Mouse (Mus musculus): ENCODE measurements around the gene Gm49358.

Gene Gm49358

GRCm38 (mm10) chr10:86763672-86764071 is at the start of gene Gm49358:
Gene Gm49358 (plus strand): TSS chr10:86763972.
- no peak for DNase-seq (ENCODE audit: extremely low read depth, low read depth, low spot score)

- no peak for DNase-seq (ENCODE audit: extremely low read depth, low read depth, low spot score)
Measured at GRCm38 (mm10) chr10:86727548-86727980, 36.2 kb upstream of the Gm49358 start.

- DNase-seq (ENCODE audit: extremely low read depth, low read depth, low spot score) = no peak
Measured at GRCm38 (mm10) chr10:86728176-86728575, 35.6 kb upstream of the Gm49358 start.

- DNase-seq (ENCODE audit: extremely low read depth, low read depth, low spot score) = no peak
Measured at GRCm38 (mm10) chr10:86730823-86731499, 32.8 kb upstream of the Gm49358 start.

GRCm38 (mm10) chr10:86731500-86731863 is 32.3 kb upstream of the Gm49358 start:
- DNase-seq (ENCODE audit: extremely low read depth, low read depth, low spot score) = no peak

GRCm38 (mm10) chr10:86735036-86735435 is 28.7 kb upstream of the Gm49358 start:
- no peak for DNase-seq (ENCODE audit: extremely low read depth, low read depth, low spot score)

- no peak for DNase-seq (ENCODE audit: extremely low read depth, low read depth, low spot score)
Measured at GRCm38 (mm10) chr10:86742918-86743317, 20.9 kb upstream of the Gm49358 start.

- DNase-seq (ENCODE audit: extremely low read depth, low read depth, low spot score) = no peak
Measured at GRCm38 (mm10) chr10:86744306-86744705, 19.5 kb upstream of the Gm49358 start.

GRCm38 (mm10) chr10:86755816-86756502 is 7.8 kb upstream of the Gm49358 start:
- DNase-seq (ENCODE audit: extremely low read depth, low read depth, low spot score) = no peak

- no peak for DNase-seq (ENCODE audit: extremely low read depth, low read depth, low spot score)
Measured at GRCm38 (mm10) chr10:86757724-86758123, 6.0 kb upstream of the Gm49358 start.

GRCm38 (mm10) chr10:86758211-86758610 is 5.6 kb upstream of the Gm49358 start:
- no peak for DNase-seq (ENCODE audit: extremely low read depth, low read depth, low spot score)

- DNase-seq (ENCODE audit: extremely low read depth, low read depth, low spot score) = no peak
Measured at GRCm38 (mm10) chr10:86761236-86761635, 2.5 kb upstream of the Gm49358 start.

GRCm38 (mm10) chr10:86761722-86762383 is 1.9 kb upstream of the Gm49358 start:
- no peak for DNase-seq (ENCODE audit: extremely low read depth, low read depth, low spot score)

GRCm38 (mm10) chr10:86762384-86762730 is 1.4 kb upstream of the Gm49358 start:
- no peak for DNase-seq (ENCODE audit: extremely low read depth, low read depth, low spot score)

GRCm38 (mm10) chr10:86765344-86765966 is 1.7 kb downstream of the Gm49358 start:
- no peak for DNase-seq (ENCODE audit: extremely low read depth, low read depth, low spot score)

GRCm38 (mm10) chr10:86769216-86769615 is 5.4 kb downstream of the Gm49358 start:
- DNase-seq (ENCODE audit: extremely low read depth, low read depth, low spot score) = no peak

GRCm38 (mm10) chr10:86769797-86770196 is 6.0 kb downstream of the Gm49358 start:
- no peak for DNase-seq (ENCODE audit: extremely low read depth, low read depth, low spot score)

- DNase-seq (ENCODE audit: extremely low read depth, low read depth, low spot score) = no peak
Measured at GRCm38 (mm10) chr10:86771701-86772100, 7.9 kb downstream of the Gm49358 start.

- no peak for DNase-seq (ENCODE audit: extremely low read depth, low read depth, low spot score)
Measured at GRCm38 (mm10) chr10:86772231-86772631, 8.5 kb downstream of the Gm49358 start.

- no peak for DNase-seq (ENCODE audit: extremely low read depth, low read depth, low spot score)
Measured at GRCm38 (mm10) chr10:86773360-86773759, 9.6 kb downstream of the Gm49358 start.

GRCm38 (mm10) chr10:86776281-86776680 is 12.5 kb downstream of the Gm49358 start:
- DNase-seq (ENCODE audit: extremely low read depth, low read depth, low spot score) = no peak

Measured in fat pad, adult 2 months (tissue).